Mouse (Mus musculus): ENCODE data around the gene 4930455H04Rik.

The 4930455H04Rik gene

DNA sequence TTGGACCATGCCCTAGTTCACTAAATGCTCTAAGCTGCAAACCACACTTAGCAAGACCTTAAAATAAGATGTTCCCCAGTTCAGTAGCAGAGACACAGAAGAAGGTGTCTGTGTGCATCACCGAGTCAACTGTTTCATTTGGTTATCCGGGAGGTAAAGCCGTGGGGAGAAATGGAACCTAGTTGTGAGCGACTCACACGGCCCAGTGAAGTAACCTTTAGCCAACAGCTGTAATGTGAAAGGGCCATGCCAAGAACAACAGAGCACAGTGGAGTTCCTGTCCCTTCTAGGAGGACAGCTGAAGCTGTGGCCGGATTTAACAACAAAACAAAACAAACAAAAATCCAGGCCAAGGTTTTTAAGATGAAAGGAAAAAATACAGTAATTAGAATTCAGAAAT lies 1.3 kb upstream of the 4930455H04Rik start:
- DNase-seq (ENCODE audit: inconsistent ontology term) = no peak

- no peak for DNase-seq (ENCODE audit: inconsistent ontology term)
These were observed 631 bp upstream of the 4930455H04Rik start for GRCm38 (mm10) chr3:116967436-116967835.

DNA sequence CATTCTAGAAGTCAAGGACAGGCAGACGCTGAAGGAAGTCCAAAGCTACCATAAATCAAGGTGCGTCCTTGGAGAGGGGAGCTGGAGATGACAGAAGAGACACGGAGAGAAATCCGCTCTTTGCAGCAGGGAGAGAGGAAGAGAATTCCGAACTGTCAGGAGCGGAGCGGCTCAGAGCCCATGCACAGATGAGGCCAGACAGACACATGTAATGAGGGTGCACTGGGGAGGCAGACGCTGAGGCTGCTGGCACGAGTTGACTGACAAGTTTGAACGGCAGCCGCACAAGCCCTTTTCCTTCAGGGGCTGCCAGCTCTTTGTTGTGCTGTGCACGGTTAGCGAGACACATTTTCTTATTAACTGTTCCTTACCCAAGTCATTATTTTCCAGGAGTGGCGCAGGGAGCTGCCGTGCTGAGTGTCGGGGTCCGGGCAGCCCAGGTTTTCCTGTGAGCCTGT lies 502 bp downstream of the 4930455H04Rik start, which contains the start of gene Palmd:
Gene Palmd (minus strand): TSS at position 448 of the 458 bp plus-strand sequence.
- peak; percentile 37 for DNase-seq (ENCODE audit: inconsistent ontology term)

DNA sequence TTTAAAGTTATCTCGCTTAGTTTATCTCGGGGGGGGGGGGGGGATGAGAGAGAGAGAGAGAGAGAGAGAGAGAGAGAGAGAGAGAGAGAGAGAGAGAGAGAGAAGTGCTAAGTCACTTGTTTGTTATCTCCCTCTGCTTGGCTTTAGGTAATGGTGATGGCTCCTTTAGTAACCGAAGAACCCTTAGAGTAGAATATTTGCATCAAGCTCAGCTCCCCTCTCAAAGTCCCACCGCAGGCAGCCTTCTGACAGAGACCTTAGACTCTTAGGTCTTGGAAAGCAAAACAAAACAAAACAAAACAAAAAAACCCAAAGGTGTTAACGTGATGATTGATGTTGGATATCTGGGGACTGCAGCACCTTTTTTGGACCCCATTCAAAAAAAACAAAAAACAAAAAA lies 936 bp downstream of the 4930455H04Rik start:
- no peak for DNase-seq (ENCODE audit: inconsistent ontology term)

GRCm38 (mm10) chr3:116969786-116970185 lies 1.7 kb downstream of the 4930455H04Rik start:
- DNase-seq (ENCODE audit: inconsistent ontology term) = no peak

DNA sequence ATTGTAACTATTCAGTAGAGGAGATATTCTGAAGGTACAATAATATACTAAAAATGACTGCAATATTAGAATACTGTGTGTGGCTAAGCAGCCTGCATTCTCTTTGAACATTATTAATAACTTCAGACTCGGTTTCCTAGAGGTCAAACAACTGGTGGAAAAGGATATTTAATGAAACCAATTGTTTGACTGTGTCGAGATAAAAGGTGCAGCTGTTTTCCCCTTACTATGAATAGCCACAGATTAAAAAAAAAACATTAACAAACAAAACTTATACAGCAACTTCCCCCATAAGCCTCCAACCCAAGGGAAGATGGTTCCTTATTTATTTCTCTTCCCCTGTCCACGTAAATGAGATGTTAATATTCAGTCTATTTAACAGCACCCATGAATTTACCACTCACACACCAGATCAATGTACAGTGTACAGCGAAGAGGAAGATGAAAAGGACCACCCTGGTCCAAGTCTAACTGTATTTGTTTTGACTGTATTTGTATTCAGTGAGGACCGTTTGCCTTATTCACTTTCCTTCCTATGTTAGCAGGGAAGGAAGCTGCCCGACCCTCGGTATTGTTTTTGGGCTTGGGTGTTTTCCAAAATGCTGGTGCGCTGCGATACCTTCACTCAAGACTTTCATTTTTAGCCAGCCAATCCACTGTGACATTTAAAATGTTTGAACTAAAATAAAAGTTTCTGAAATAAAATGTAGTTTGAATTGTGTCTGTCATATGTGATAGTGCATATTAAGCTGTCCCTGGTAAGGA lies 13.9 kb downstream of the 4930455H04Rik start:
- no peak for DNase-seq (ENCODE audit: inconsistent ontology term)

- DNase-seq (ENCODE audit: inconsistent ontology term) = no peak
These were observed 17.0 kb downstream of the 4930455H04Rik start for GRCm38 (mm10) chr3:116985042-116985455.

DNA sequence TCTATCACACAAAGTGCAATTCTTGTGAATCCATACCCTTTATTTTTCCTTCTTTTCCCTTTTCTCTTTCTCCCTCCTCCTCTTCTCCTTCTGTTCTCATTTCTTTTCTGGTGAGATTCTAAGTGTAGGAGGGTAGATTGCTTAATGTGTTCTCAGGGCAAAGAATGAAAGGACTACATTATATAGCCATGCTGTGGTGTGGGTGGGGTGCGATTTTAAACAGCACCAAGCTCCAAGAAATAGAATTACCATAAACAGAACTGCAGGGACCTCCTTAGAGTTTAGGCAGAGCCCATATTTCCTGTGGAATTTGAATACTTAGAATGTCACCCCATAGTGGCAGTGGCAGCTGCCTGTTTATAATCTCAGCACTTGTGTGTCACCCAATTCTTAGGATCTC lies 17.7 kb downstream of the 4930455H04Rik start:
- DNase-seq (ENCODE audit: inconsistent ontology term) = no peak

- DNase-seq (ENCODE audit: inconsistent ontology term) = no peak
These were observed 18.4 kb downstream of the 4930455H04Rik start for GRCm38 (mm10) chr3:116986451-116986850.

DNA sequence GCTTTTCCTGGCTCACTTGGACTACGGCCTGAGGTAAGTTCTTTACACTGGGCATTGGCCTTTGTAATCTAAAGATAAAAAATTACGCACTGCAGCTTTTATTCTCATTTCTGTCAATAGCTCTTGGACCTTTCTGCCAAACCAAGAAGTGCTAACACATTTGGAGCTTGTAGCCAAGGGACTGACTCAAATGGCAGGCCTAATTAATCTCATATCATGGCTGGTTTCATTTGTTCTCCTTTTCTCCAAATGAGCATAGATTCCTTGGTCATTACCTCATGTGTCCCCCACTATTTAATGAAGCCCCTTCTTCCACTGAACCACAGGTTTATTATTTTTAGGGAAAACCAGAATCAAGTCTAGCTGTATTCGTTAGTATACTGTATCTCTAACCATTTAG lies 20.2 kb downstream of the 4930455H04Rik start:
- DNase-seq (ENCODE audit: inconsistent ontology term) = peak; percentile 24

DNA sequence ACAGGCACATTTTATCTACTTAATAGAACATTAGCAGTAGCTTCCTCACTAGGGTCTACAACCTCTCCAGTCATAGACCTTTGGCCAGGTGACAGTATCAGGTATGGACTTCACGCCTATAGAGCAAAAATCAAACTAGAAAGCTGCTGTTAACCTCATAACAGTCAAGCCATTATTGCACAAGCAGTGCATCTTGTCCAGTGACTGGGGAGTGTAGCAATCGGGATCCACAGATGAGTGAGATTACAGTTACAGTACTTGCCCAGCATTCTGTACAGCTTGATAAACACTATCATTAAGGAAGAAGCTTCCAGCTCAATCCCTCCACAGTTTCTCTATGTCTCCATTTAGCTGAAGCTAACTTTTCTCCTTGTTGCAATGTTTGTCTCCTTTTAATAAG lies 23.1 kb downstream of the 4930455H04Rik start:
- DNase-seq (ENCODE audit: inconsistent ontology term) = no peak

DNA sequence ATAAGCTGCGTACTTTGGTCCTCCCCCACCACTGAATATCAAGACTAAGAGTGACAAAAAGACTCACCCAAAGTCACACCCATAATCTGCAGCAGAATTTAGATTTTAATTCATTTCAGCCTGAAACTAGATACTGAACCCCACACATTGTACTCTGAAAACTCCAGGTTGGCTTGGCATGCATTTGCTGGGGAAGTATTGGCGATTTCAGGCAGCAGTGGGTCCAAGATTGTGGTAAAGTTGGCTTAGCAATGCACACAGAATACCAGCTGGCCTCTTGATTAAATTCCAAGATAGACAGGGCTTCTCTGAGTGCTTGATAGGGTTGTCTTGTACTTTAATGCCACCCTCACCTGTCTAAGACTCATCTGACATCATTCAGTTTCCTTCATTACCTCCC lies 24.9 kb downstream of the 4930455H04Rik start:
- no peak for DNase-seq (ENCODE audit: inconsistent ontology term)

- peak; percentile 3 for DNase-seq (ENCODE audit: inconsistent ontology term)
These were observed 33.8 kb downstream of the 4930455H04Rik start for GRCm38 (mm10) chr3:117001686-117002485.

DNA sequence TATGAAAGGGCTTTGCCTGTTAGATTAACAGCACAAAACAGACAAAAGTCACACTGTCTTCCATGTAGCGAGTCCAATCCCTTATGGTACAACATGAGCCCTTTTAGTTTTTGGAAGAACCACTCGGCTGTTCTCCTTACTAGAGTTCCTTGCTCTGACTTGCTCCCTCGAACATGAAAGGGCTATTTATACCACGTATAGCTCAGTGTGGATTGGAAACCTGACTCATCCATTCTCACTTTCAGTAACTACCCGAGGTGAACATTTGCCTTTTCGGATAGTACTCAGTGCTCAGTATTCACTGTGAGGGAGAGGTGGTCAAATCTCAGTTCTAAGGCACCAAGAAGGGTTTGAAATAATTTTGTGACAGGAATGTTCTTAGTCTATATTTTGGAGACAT lies 35.3 kb downstream of the 4930455H04Rik start:
- DNase-seq (ENCODE audit: inconsistent ontology term) = no peak

- DNase-seq (ENCODE audit: inconsistent ontology term) = peak; percentile 49
These were observed 38.6 kb downstream of the 4930455H04Rik start for GRCm38 (mm10) chr3:117006636-117007035.

DNA sequence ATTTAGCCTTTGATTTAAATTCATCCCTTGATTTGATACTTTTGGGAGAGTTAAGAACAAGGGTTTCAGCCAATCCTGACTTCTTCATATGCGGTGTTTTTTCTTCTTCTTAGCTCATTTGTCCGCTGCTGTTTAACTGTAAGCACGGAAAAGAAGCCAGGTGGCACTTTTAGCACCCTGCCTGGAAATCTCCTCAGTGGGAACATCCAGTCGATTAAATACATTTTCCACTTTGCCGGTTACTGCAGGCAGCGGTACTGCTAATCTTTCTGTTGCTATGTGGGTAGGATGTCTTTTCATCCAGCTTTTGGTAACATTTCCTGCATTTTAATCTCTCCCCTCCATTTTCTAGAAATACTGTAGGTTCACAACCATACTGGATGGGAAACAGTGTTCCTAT lies 39.3 kb downstream of the 4930455H04Rik start:
- DNase-seq (ENCODE audit: inconsistent ontology term) = peak; percentile 4

GRCm38 (mm10) chr3:117010182-117010581 lies 42.1 kb downstream of the 4930455H04Rik start:
- DNase-seq (ENCODE audit: inconsistent ontology term) = no peak

- DNase-seq (ENCODE audit: inconsistent ontology term) = no peak
These were observed 52.3 kb downstream of the 4930455H04Rik start for GRCm38 (mm10) chr3:117020319-117020718.

- DNase-seq (ENCODE audit: inconsistent ontology term) = no peak
These were observed 53.8 kb downstream of the 4930455H04Rik start for GRCm38 (mm10) chr3:117021907-117022306.

DNA sequence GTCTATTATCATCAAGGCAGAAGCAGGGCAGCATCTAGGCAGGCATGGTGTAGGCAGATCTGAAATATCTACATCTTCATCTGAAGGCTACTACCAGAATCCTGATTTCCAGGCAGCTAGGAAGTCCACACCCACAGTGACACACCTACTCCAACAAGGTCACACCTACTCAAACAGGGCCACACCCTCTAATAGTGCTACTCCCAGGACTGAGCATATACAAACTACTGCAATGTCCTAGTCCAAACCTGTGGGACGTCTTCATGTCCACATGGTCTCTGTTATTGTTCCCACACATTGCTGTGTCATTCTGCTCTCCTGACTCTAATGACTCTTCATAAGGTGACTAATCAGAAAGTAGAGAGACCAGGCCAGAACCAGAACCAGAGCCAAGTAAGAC lies 56.0 kb downstream of the 4930455H04Rik start:
- no peak for DNase-seq (ENCODE audit: inconsistent ontology term)

DNA sequence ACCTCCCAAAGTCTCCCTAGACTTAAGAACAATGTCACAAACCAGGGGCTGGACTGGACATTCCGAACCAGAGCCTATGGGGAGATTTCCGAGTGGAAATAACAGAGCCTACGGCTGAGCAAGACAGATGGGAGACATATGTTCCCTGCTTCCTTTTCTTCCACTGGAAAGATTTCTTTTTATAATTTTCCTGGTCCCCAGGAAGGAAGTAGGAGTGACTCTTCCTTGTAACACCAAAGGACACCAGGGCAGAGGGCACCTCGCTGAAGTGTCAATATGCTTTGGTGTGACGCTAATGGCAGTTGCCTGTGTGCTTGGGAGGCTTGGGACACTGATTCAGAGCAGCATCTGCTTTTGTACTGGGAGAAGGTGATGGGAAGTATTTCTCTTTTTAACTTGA lies 56.5 kb downstream of the 4930455H04Rik start:
- no peak for DNase-seq (ENCODE audit: inconsistent ontology term)

GRCm38 (mm10) chr3:117025421-117025820 lies 57.4 kb downstream of the 4930455H04Rik start:
- no peak for DNase-seq (ENCODE audit: inconsistent ontology term)
